Mouse (Mus musculus) liver, embryonic 14.5 days (tissue): ENCODE data around the gene AI413582.

Experiments
- CTCF ChIP-seq: IDR thresholded peaks from 2 replicates; pipeline ENCODE4 v1.5.1; 2016; ENCODE audit warnings: antibody characterized with exemption, low read depth, control low read depth
- EP300 ChIP-seq: IDR thresholded peaks from 2 replicates; pipeline ENCODE4 v1.6.1; 2016; ENCODE audit warnings: antibody characterized with exemption, low read depth

DNA sequence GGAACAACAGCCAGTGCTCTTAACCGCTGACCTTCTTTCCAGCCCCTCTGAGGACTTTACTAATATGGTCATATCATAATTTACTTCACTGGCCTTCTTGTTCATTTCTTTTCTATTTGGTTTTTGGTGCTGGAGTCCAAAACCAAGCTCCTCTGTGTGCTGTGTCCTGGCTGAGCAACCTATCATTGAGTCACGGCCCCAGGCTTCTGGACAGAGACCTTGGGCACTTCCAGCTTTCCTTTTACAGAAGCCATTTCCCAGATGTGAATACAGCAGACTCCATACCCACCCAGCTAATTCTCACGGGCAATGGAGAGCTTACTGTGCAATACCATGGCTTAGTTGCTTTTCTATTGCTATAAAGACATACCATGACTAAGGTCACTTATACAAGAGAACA is 34.7 kb upstream of the AI413582 start:
- TF ChIP-seq CTCF (no peak), EP300 (no peak)
